Mouse (Mus musculus): ENCODE measurements at regions not wholly inside any gene's neighbourhood (a gene's known extent, or its start where the extent isn't known, plus 50 kb on each side); places are given as distances from the start of the nearest gene placed in this dataset.
"Not testable (repeated sequence)": the region's sequence is repeated elsewhere in the genome, so short reads cannot be mapped to it uniquely, and the experiment has no call there.

DNA sequence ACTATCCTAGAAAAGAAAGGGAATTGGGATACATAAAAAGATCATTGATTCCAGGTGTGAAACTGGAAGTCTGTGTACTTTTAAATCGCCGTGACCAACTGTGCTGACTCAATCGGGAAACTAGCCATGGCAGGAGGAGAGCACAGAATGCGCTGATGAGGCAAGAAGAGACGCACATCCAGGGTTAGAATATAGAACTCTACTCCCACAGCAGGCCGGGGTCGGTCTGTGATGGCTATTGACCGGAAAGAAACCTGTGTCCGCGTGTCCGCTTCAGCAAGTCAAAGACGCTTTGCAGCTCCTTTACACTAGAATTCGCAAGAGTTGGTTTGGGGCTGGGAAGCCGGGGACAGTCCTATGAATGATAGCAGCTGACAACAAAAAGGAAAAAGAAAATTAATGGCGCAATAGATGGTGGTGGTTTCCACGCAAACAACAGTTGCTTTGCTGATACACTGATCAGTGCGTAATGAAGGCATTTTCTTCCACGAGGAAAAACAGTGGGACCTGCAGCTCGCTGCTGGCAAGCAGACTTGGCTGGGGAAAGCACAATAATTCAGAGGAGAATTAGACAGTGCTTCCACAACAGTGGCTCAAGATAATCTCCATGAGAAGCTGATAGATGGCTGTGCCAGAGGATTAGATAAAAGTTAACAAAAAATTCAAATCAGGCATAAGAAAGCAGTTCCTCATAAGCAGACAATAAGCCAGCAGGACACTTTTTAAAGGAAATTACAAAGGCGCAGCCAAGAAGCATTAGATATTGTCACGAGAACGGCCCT lies 1029.8 kb downstream of the Defb40 start:
- no peak overlapping the region for H3K4me3 ChIP-seq (replicated peaks; ENCODE audit: control insufficient read depth, low read depth, low read length)
- H3K4me1 ChIP-seq (ENCODE audit: control insufficient read depth, insufficient read depth, low read length), result no peaks in the 10 kb centered on the region
- H3K27ac ChIP-seq (ENCODE audit: control insufficient read depth, insufficient read depth, low read depth, low read length, poor library complexity), result no peak overlapping the region
- 83% methylated on average over 22 of the region's 22 CpGs for WGBS
- no peak for TF ChIP-seq POLR2A (IDR thresholded peaks at IDR 0.05; ENCODE audit: borderline replicate concordance, control insufficient read depth, low read depth, low read length)
- no peak for TF ChIP-seq CTCF (IDR thresholded peaks at IDR 0.05; ENCODE audit: control insufficient read depth, insufficient read depth, low read length)

DNA sequence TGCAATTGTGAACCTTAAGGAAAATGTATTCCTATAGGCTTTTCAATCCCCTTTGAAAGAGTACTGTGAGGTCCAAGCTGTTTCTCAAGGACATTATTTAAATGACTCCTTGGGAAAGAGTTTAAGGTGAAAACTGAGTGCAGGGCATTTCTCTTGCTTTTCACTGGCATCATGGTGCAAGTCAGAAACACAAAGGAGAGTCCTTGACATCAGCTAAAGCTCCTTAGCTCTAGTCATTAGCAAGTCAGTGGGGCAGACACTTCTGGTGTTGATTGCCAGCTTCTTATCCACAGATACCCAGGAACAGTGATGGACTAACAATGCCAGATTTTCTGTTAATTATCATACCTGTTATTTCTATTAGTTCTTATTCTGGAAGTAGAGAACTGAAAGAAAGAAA lies 1043.4 kb downstream of the Defb40 start:
- Histone ChIP-seq H3K4me1 (ENCODE audit: control insufficient read depth, insufficient read depth, low read length) (no peaks in the 10 kb centered on the region), H3K4me3 (replicated peaks; ENCODE audit: control insufficient read depth, low read depth, low read length) (no peak overlapping the region), H3K27ac (ENCODE audit: control insufficient read depth, insufficient read depth, low read depth, low read length, poor library complexity) (no peak overlapping the region)
- TF ChIP-seq POLR2A (IDR thresholded peaks at IDR 0.05; ENCODE audit: borderline replicate concordance, control insufficient read depth, low read depth, low read length), result no peak

DNA sequence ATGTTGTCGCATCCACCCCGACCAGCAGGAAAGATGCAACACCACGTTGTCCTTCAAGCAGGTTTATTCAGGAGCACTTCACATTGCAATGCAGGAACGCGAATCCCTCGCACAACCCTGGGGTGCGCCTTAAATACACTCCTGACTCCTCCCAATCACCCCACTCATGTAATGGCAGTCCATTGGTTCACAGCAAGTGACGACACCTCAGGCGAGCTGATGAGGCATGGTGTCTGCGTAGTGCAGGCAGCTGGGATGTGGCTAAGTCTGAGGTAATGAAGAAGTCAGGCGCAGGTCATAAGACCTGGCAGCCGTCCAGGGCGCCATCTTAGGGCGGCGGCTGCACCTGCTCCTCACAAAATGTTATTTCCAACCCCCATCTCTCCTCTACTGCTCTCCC lies 1068.7 kb downstream of the Defb40 start:
- Histone ChIP-seq H3K27ac (ENCODE audit: control insufficient read depth, insufficient read depth, low read depth, low read length, poor library complexity) (no peak overlapping the region), H3K4me1 (ENCODE audit: control insufficient read depth, insufficient read depth, low read length) (no peaks in the 10 kb centered on the region), H3K4me3 (replicated peaks; ENCODE audit: control insufficient read depth, low read depth, low read length) (no peak overlapping the region)
- TF ChIP-seq POLR2A (IDR thresholded peaks at IDR 0.05; ENCODE audit: borderline replicate concordance, control insufficient read depth, low read depth, low read length), result no peak
- no peak for TF ChIP-seq CTCF (IDR thresholded peaks at IDR 0.05; ENCODE audit: control insufficient read depth, insufficient read depth, low read length)
- WGBS, result 88% methylated on average over 15 of the region's 15 CpGs

DNA sequence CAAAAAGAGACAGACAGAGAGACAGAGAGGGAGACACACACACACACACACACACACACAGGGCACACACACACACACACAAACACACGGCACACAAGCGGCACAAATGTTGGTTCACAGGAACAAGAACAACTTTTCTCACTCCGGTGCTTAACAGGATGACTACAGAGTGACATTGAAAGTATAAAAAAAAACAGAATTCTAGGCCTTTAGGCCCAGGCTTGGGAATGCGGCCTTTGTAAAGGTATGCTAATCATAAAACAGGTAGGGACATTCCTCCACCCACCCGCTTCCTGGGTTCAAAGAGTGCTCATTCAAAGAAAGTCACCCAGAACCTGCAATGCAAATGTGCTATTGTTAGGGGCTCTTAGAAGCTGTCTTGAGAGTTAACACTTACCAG lies 1089.5 kb downstream of the Defb40 start:
- WGBS, result 66% methylated on average over 5 of the region's 5 CpGs

DNA sequence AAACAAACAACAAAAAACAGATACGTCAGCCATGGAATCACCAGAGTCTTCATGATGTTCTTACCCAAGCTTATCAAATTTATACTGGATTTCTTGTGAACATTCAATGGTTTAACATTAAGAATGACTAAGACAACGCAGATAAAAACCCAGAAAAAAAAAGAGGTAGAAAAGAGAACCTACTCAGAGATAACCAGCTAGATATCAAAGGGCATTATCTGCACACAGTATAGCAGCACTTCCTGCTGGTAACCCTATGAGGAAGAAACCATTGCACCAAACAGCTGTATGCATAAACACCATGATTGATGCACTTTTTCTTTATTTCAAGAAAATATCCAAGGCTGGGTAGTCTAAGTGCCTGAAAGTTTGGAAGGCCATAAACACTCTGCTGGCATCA lies 1114.7 kb downstream of the Defb40 start:
- no peak for TF ChIP-seq POLR2A (IDR thresholded peaks at IDR 0.05; ENCODE audit: borderline replicate concordance, control insufficient read depth, low read depth, low read length)
- no peak for TF ChIP-seq CTCF (IDR thresholded peaks at IDR 0.05; ENCODE audit: control insufficient read depth, insufficient read depth, low read length)
- 73% methylated on average over 2 of the region's 2 CpGs for WGBS
- no peak overlapping the region for H3K4me3 ChIP-seq (replicated peaks; ENCODE audit: control insufficient read depth, low read depth, low read length)
- no peak overlapping the region for H3K27ac ChIP-seq (ENCODE audit: control insufficient read depth, insufficient read depth, low read depth, low read length, poor library complexity)
- H3K4me1 ChIP-seq (ENCODE audit: control insufficient read depth, insufficient read depth, low read length), result no peaks in the 10 kb centered on the region

More for the DNA sequence above, 1089.5 kb downstream of the Defb40 start:
- H3K4me3 ChIP-seq (replicated peaks; ENCODE audit: control insufficient read depth, low read depth, low read length); H3K4me1 ChIP-seq (ENCODE audit: control insufficient read depth, insufficient read depth, low read length); H3K27ac ChIP-seq (ENCODE audit: control insufficient read depth, insufficient read depth, low read depth, low read length, poor library complexity): not testable (repeated sequence)
